Mouse (Mus musculus) MEL (cell line): ENCODE data around the gene Adgrv1.

Experiments used
- CTCF ChIP-seq, 3 experiments: IDR thresholded peaks in 2 of 3; conservative IDR thresholded peaks in 1 of 3; 2 replicates each; pipeline ENCODE4 v1.5.1; 2011 to 2012; ENCODE audit warnings: low read length in 3 of 3, low read depth in 2 of 3, mild to moderate bottlenecking in 2 of 3, improper control_type of control experiment in 1 of 3, inconsistent platforms in 1 of 3, mixed read lengths in 1 of 3, moderate library complexity in 1 of 3; ENCODE audit not compliant: control insufficient read depth in 1 of 3, insufficient read depth in 1 of 3, poor library complexity in 1 of 3, severe bottlenecking in 1 of 3
- GATA1 ChIP-seq: IDR thresholded peaks from 2 replicates; pipeline ENCODE4 v1.6.1; 2011; ENCODE audit warnings: low read depth, low read length, improper control_type of control experiment
- MYB ChIP-seq: IDR thresholded peaks from 2 replicates; pipeline ENCODE4 v1.6.1; 2011; ENCODE audit warnings: mild to moderate bottlenecking, low read depth, low read length, improper control_type of control experiment
- ZKSCAN1 ChIP-seq: IDR thresholded peaks from 2 replicates; pipeline ENCODE4 v1.6.1; 2012; ENCODE audit warnings: low read depth, mild to moderate bottlenecking, inconsistent platforms, low read length, improper control_type of control experiment, moderate library complexity

DNA sequence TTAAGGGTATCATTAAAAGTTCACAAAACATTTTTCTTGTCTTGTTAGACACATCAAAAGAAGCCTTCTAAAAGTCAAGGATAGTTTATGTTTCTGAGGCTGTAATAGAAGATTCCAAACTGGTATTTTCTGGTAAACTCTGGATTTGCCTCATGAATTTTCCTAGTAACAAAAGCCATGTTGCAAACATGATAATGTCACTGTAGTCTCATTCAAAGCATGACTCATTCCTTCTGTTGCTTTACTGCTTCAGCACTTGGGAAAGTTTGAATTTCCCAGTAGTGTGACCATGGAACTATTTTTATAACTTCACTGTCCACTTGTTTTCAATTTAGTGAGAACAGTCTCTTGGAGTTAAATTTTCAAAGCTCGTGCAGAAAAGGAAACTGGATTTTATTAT lies 274.2 kb downstream of the Adgrv1 start:
- TF ChIP-seq GATA1, result no peak
- TF ChIP-seq CTCF (IDR thresholded peaks at IDR 0.05 in 2 of 3, conservative IDR thresholded peaks at IDR 0.05 in 1 of 3; ENCODE audit: control insufficient read depth in 1 of 3, insufficient read depth in 1 of 3, low read depth in 2 of 3, low read length in 3 of 3, poor library complexity in 1 of 3, severe bottlenecking in 1 of 3), result no peak
- no peak for TF ChIP-seq ZKSCAN1
- no peak for TF ChIP-seq MYB
